Comparison of ENCODE assay signal across 37 mouse cellular contexts in genomic region chr11:114819110-114819509, GRCm38 (mm10). TPM values are rescaled to one million over a fixed set of nuclear protein-coding genes. Genes with fewer than 3 reads are reported as not detected.
DNase-seq lines count a peak whose midpoint lies in the region; ATAC-seq and TF ChIP-seq lines count a peak whose summit lies in the region.
"Had no signal": no experiment of that assay in that cellular context is flagged by ENCODE, and none has a peak within 500 bp of the region (broad histone marks: within the 10 kb centered on the region; RNA-seq: fewer than 3 reads in every experiment).

No protein-coding gene starts in this region.

- no peak overlapping the region for H3K4me3 ChIP-seq in heart, embryonic 13.5 days
- H3K4me3 ChIP-seq in lung, embryonic 15.5 days = no peak overlapping the region
- no peak overlapping the region for H3K4me3 ChIP-seq in lung, postnatal 0 days (ENCODE audit: low read depth, low read length)
- no peak overlapping the region for H3K4me3 ChIP-seq in ES-E14 (ENCODE audit: insufficient read depth in 1 of 2, low read depth in 1 of 2, low read length in 2 of 2, poor library complexity in 1 of 2, severe bottlenecking in 1 of 2)
- no peak overlapping the region for H3K4me3 ChIP-seq in embryonic facial prominence, embryonic 12.5 days
- H3K4me3 ChIP-seq in liver, embryonic 11.5 days (ENCODE audit: low read depth, low read length) = no peak overlapping the region
- H3K4me3 ChIP-seq in thymus, adult 2 months (ENCODE audit: control insufficient read depth, insufficient read depth, low read length) = no peak overlapping the region
- H3K4me3 ChIP-seq: erythroblast, embryonic 14.5 days; forebrain, embryonic 12.5 days; hindbrain, embryonic 12.5 days; left cerebral cortex, adult 2 months; neural tube, embryonic 13.5 days had no signal

- H3K27me3 ChIP-seq in heart, embryonic 13.5 days (replicated peaks) = no peaks in the 10 kb centered on the region
- no peaks in the 10 kb centered on the region for H3K27me3 ChIP-seq in lung, embryonic 15.5 days
- no peaks in the 10 kb centered on the region for H3K27me3 ChIP-seq in lung, postnatal 0 days (replicated peaks; ENCODE audit: insufficient read depth, low read length)
- no peaks in the 10 kb centered on the region for H3K27me3 ChIP-seq in embryonic facial prominence, embryonic 12.5 days
- H3K27me3 ChIP-seq in liver, embryonic 11.5 days (replicated peaks; ENCODE audit: control insufficient read depth, insufficient read depth, low read length) = no peaks in the 10 kb centered on the region
- no peaks in the 10 kb centered on the region for H3K27me3 ChIP-seq in thymus, adult 2 months (ENCODE audit: control insufficient read depth, insufficient read depth, low read length)
- H3K27me3 ChIP-seq: hindbrain, embryonic 12.5 days; neural tube, embryonic 13.5 days had no signal

- H3K4me2 ChIP-seq in heart, embryonic 13.5 days = no peak overlapping the region
- no peak overlapping the region for H3K4me2 ChIP-seq in lung, embryonic 15.5 days
- H3K4me2 ChIP-seq in lung, postnatal 0 days (replicated peaks; ENCODE audit: low read depth, low read length) = no peak overlapping the region
- no peak overlapping the region for H3K4me2 ChIP-seq in embryonic facial prominence, embryonic 12.5 days (replicated peaks)
- H3K4me2 ChIP-seq in liver, embryonic 11.5 days = no peak overlapping the region
- H3K4me2 ChIP-seq: forebrain, embryonic 12.5 days; hindbrain, embryonic 12.5 days; neural tube, embryonic 13.5 days had no signal

- no peak for TF ChIP-seq CTCF in lung, postnatal 0 days (IDR thresholded peaks at IDR 0.05)
- no peak for TF ChIP-seq CTCF in thymus, adult 2 months (IDR thresholded peaks at IDR 0.05; ENCODE audit: borderline replicate concordance, control insufficient read depth, extremely low read depth, insufficient read depth, low read length, poor library complexity)

- H3K9ac ChIP-seq in heart, embryonic 13.5 days = no peak overlapping the region
- H3K9ac ChIP-seq in lung, embryonic 15.5 days = no peak overlapping the region
- no peak overlapping the region for H3K9ac ChIP-seq in lung, postnatal 0 days (replicated peaks; ENCODE audit: low read depth)
- H3K9ac ChIP-seq in ES-E14 (ENCODE audit: insufficient read depth, low read depth, low read length, poor library complexity, severe bottlenecking) = no peak overlapping the region
- H3K9ac ChIP-seq in embryonic facial prominence, embryonic 12.5 days = no peak overlapping the region
- no peak overlapping the region for H3K9ac ChIP-seq in liver, embryonic 11.5 days (ENCODE audit: low read depth, low read length)
- H3K9ac ChIP-seq: forebrain, embryonic 12.5 days; hindbrain, embryonic 12.5 days; liver, embryonic 14.5 days; neural tube, embryonic 13.5 days had no signal

- ATAC-seq in heart, embryonic 13.5 days (ENCODE audit: extremely low read depth, insufficient number of reproducible peaks, low FRiP score, low TSS enrichment) = no peak
- no peak for ATAC-seq in lung, embryonic 15.5 days (ENCODE audit: borderline replicate concordance, extremely low read depth, low FRiP score, low TSS enrichment)
- ATAC-seq in lung, postnatal 0 days = no peak
- ATAC-seq in embryonic facial prominence, embryonic 12.5 days (ENCODE audit: insufficient number of reproducible peaks, insufficient read depth, low FRiP score, low TSS enrichment) = no peak
- ATAC-seq in liver, embryonic 11.5 days (replicated peaks; ENCODE audit: low FRiP score) = no peak
- ATAC-seq: activated CD4-positive, CD25-positive, alpha-beta regulatory T cell, adult 4 months; CD4-positive, CD25-positive, alpha-beta regulatory T cell, adult 4 months; intestine, postnatal 0 days had no signal

- DNase-seq in heart, postnatal 10 days = no peak
- DNase-seq in lung, postnatal 0 days (ENCODE audit: low spot score) = no peak
- DNase-seq in ES-E14 (ENCODE audit: low read depth, low spot score) = no peak
- no peak for DNase-seq in liver, embryonic 11.5 days (ENCODE audit: low spot score)
- no peak for DNase-seq in thymus, adult 2 months
- DNase-seq: adrenal gland, adult 2 months; adrenal gland, postnatal 36 days; cerebellum, adult 18-20 months; cerebellum, postnatal 10 days; gastrocnemius, postnatal 10 days; kidney, postnatal 14 days; lung, postnatal 4 days; right cerebral cortex, postnatal 4 days had no signal

- no peaks in the 10 kb centered on the region for H3K9me3 ChIP-seq in heart, embryonic 13.5 days
- no peaks in the 10 kb centered on the region for H3K9me3 ChIP-seq in lung, embryonic 15.5 days
- H3K9me3 ChIP-seq in lung, postnatal 0 days (ENCODE audit: low read length) = no peaks in the 10 kb centered on the region
- H3K9me3 ChIP-seq in ES-E14 (ENCODE audit: control insufficient read depth, insufficient read depth, low read depth, low read length) = no peaks in the 10 kb centered on the region
- H3K9me3 ChIP-seq in embryonic facial prominence, embryonic 12.5 days = no peaks in the 10 kb centered on the region
- H3K9me3 ChIP-seq in liver, embryonic 11.5 days (ENCODE audit: control insufficient read depth, low read length) = no peaks in the 10 kb centered on the region
- H3K9me3 ChIP-seq: forebrain, embryonic 12.5 days; hindbrain, embryonic 12.5 days; neural tube, embryonic 13.5 days had no signal

- no peak for TF ChIP-seq POLR2A in thymus, adult 2 months (IDR thresholded peaks at IDR 0.05; ENCODE audit: control insufficient read depth, extremely low read depth, insufficient read depth, low read length, poor library complexity)

- H3K4me1 ChIP-seq in heart, embryonic 13.5 days = peaks cover 29% of the 10 kb centered on the region
- peaks cover 34% of the 10 kb centered on the region for H3K4me1 ChIP-seq in lung, embryonic 15.5 days
- no peaks in the 10 kb centered on the region for H3K4me1 ChIP-seq in lung, postnatal 0 days (ENCODE audit: insufficient read depth, low read depth, low read length)
- peaks cover 0 to 43% of the 10 kb centered on the region in 2 experiments; a peak in 3 of 4 replicates for H3K4me1 ChIP-seq in ES-E14 (ENCODE audit: control insufficient read depth in 2 of 2, insufficient read depth in 2 of 2, low read length in 2 of 2, poor library complexity in 1 of 2)
- H3K4me1 ChIP-seq in embryonic facial prominence, embryonic 12.5 days = peaks cover 35% of the 10 kb centered on the region
- H3K4me1 ChIP-seq in liver, embryonic 11.5 days (replicated peaks; ENCODE audit: control insufficient read depth, insufficient read depth, low read length) = no peaks in the 10 kb centered on the region
- peaks cover 17% of the 10 kb centered on the region for H3K4me1 ChIP-seq in thymus, adult 2 months (replicated peaks; ENCODE audit: control insufficient read depth, insufficient read depth, low read length)

- H3K36me3 ChIP-seq in heart, embryonic 13.5 days = no peaks in the 10 kb centered on the region
- no peaks in the 10 kb centered on the region for H3K36me3 ChIP-seq in lung, embryonic 15.5 days
- H3K36me3 ChIP-seq in lung, postnatal 0 days (ENCODE audit: insufficient read depth, low read length) = no peaks in the 10 kb centered on the region
- H3K36me3 ChIP-seq in ES-E14 (ENCODE audit: control insufficient read depth, insufficient read depth, low read length, poor library complexity, severe bottlenecking) = no peaks in the 10 kb centered on the region
- H3K36me3 ChIP-seq in embryonic facial prominence, embryonic 12.5 days = no peaks in the 10 kb centered on the region
- H3K36me3 ChIP-seq in liver, embryonic 11.5 days (ENCODE audit: control insufficient read depth, insufficient read depth, low read length) = no peaks in the 10 kb centered on the region
- no peaks in the 10 kb centered on the region for H3K36me3 ChIP-seq in thymus, adult 2 months (ENCODE audit: control insufficient read depth, insufficient read depth, low read length)
- H3K36me3 ChIP-seq: forebrain, embryonic 12.5 days; hindbrain, embryonic 12.5 days; neural tube, embryonic 13.5 days had no signal

- TF ChIP-seq EP300 in lung, postnatal 0 days (IDR thresholded peaks at IDR 0.05) = no peak

- intact Hi-C loops in heart, postnatal 10 days (cut with DNase I) = no loop called here

- peak overlapping the region; percentile 64 for H3K27ac ChIP-seq in heart, embryonic 13.5 days (replicated peaks)
- H3K27ac ChIP-seq in lung, embryonic 15.5 days = peak overlapping the region; percentile 74; the same call in 1 of the 2 replicates
- H3K27ac ChIP-seq in lung, postnatal 0 days (ENCODE audit: low read length) = no peak overlapping the region
- H3K27ac ChIP-seq in ES-E14 (ENCODE audit: insufficient read depth, low read depth, low read length, poor library complexity, severe bottlenecking) = peak overlapping the region; percentile 51; the same call in 1 of the 2 replicates
- H3K27ac ChIP-seq in embryonic facial prominence, embryonic 12.5 days = peak overlapping the region; percentile 65
- H3K27ac ChIP-seq in liver, embryonic 11.5 days (ENCODE audit: low read depth, low read length) = no peak overlapping the region
- H3K27ac ChIP-seq in thymus, adult 2 months (ENCODE audit: control insufficient read depth, insufficient read depth, low read length) = no peak overlapping the region
- H3K27ac ChIP-seq: forebrain, embryonic 12.5 days; hindbrain, embryonic 12.5 days; left cerebral cortex, adult 2 months; liver, embryonic 14.5 days; neural tube, embryonic 13.5 days; stomach, postnatal 0 days had no signal

- 56% methylated on average over 2 of the region's 2 CpGs for WGBS in heart, embryonic 13.5 days
- 41% methylated on average over 2 of the region's 2 CpGs for WGBS in lung, embryonic 15.5 days
- WGBS in lung, postnatal 0 days = 48% methylated on average over 2 of the region's 2 CpGs
- WGBS in embryonic facial prominence, embryonic 12.5 days = 25% methylated on average over 2 of the region's 2 CpGs
- 50% methylated on average over 2 of the region's 2 CpGs for WGBS in liver, embryonic 11.5 days
- 86% methylated on average over 2 of the region's 2 CpGs for WGBS in thymus, adult 2 months

- in situ Hi-C loops in ES-E14 (cut with MboI; ENCODE audit: low sequenced_read_pairs in 2 of 2, unreplicated experiment in 2 of 2) = loop anchor here (5.0 kb wide), 1 partner anchor 93 kb away; no protein-coding TSS in a partner anchor

RNA-seq across cellular contexts. Expression of gene Gpr142, which starts 20.4 kb away (rescaled TPM):
- polyA plus RNA-seq in heart, embryonic 13.5 days (2015; fragmentation: Nextera tagmentation; extraction: Ambion mirVana) = not detected in 2 replicates
- not detected for total RNA-seq in heart, postnatal 10 days (2021)
- polyA plus RNA-seq in lung, embryonic 15.5 days (2015; fragmentation: Nextera tagmentation; extraction: Ambion mirVana) = not detected in 2 replicates
- not detected in 2 replicates for polyA plus RNA-seq in lung, postnatal 0 days (2015; fragmentation: Nextera tagmentation; extraction: Ambion mirVana)
- 0.27 TPM in 1 of 2 replicates, not detected in the other for total RNA-seq in ES-E14 (2012; rRNA removed)
- polyA plus RNA-seq in embryonic facial prominence, embryonic 12.5 days (2016; fragmentation: Nextera tagmentation; extraction: Ambion mirVana) = not detected in 2 replicates
- polyA plus RNA-seq in liver, embryonic 11.5 days (2014; fragmentation: Nextera tagmentation; extraction: Ambion mirVana) = not detected in 2 replicates
- polyA plus RNA-seq in thymus, adult 2 months (2012; rRNA removed) = not detected in 2 replicates
- total RNA-seq: adrenal gland, adult 2 months; adrenal gland, postnatal 36 days; gastrocnemius, postnatal 10 days; heart, adult 8-10 months; layer of hippocampus, postnatal 10 days; left cerebral cortex, adult 2 months; left cerebral cortex, postnatal 25 days; megakaryocyte-erythroid progenitor cell, adult 5-6 weeks; midbrain, postnatal 0 days had no signal
- polyA plus RNA-seq: activated CD4-positive, CD25-positive, alpha-beta regulatory T cell, adult 4 months; adrenal gland, adult 2 months; CD4-positive, CD25-positive, alpha-beta regulatory T cell, adult 4 months; cortical plate, adult 2 months; embryonic facial prominence, embryonic 14.5 days; erythroblast, embryonic 14.5 days; forebrain, embryonic 12.5 days; heart, embryonic 16.5 days; hindbrain, embryonic 12.5 days; intestine, postnatal 0 days; limb, embryonic 14.5 days; liver, embryonic 14.5 days; lung, embryonic 16.5 days; midbrain, postnatal 0 days; neural tube, embryonic 13.5 days; spleen, adult 2 months; stomach, postnatal 0 days had no signal

RNA-seq across cellular contexts. Expression of gene Btbd17, which starts 23.4 kb away (rescaled TPM):
- polyA plus RNA-seq in heart, embryonic 13.5 days (2015; fragmentation: Nextera tagmentation; extraction: Ambion mirVana) = 0.24 TPM in 1 of 2 replicates, not detected in the other
- total RNA-seq in heart, postnatal 10 days (2021) = under 1 TPM in 1 of 2 experiments, not detected in 1; 0.32 TPM
- polyA plus RNA-seq in lung, embryonic 15.5 days (2015; fragmentation: Nextera tagmentation; extraction: Ambion mirVana) = 0.71 and 1.1 TPM in 2 replicates
- 0.15 and 0.20 TPM in 2 replicates for polyA plus RNA-seq in lung, postnatal 0 days (2015; fragmentation: Nextera tagmentation; extraction: Ambion mirVana)
- 1.6 and 1.7 TPM in 2 replicates for total RNA-seq in ES-E14 (2012; rRNA removed)
- polyA plus RNA-seq in embryonic facial prominence, embryonic 12.5 days (2016; fragmentation: Nextera tagmentation; extraction: Ambion mirVana) = 7.6 and 8.7 TPM in 2 replicates
- 0.10 and 0.43 TPM in 2 replicates for polyA plus RNA-seq in liver, embryonic 11.5 days (2014; fragmentation: Nextera tagmentation; extraction: Ambion mirVana)
- 0.53 and 1.1 TPM in 2 replicates for polyA plus RNA-seq in thymus, adult 2 months (2012; rRNA removed)
- total RNA-seq: adrenal gland, adult 2 months; adrenal gland, postnatal 36 days; heart, adult 8-10 months; megakaryocyte-erythroid progenitor cell, adult 5-6 weeks had no signal
- polyA plus RNA-seq: activated CD4-positive, CD25-positive, alpha-beta regulatory T cell, adult 4 months; CD4-positive, CD25-positive, alpha-beta regulatory T cell, adult 4 months; erythroblast, embryonic 14.5 days; heart, embryonic 16.5 days; liver, embryonic 14.5 days had no signal

RNA-seq across cellular contexts. Expression of gene Gprc5c, which starts 31.8 kb away (rescaled TPM):
- polyA plus RNA-seq in heart, embryonic 13.5 days (2015; fragmentation: Nextera tagmentation; extraction: Ambion mirVana) = 20.6 and 20.7 TPM in 2 replicates
- 10 to 100 TPM; 12.9 to 18.1 TPM for total RNA-seq in heart, postnatal 10 days (2021)
- polyA plus RNA-seq in lung, embryonic 15.5 days (2015; fragmentation: Nextera tagmentation; extraction: Ambion mirVana) = 35.4 and 36.1 TPM in 2 replicates
- polyA plus RNA-seq in lung, postnatal 0 days (2015; fragmentation: Nextera tagmentation; extraction: Ambion mirVana) = 10.4 and 11.1 TPM in 2 replicates
- 35.9 and 36.5 TPM in 2 replicates for total RNA-seq in ES-E14 (2012; rRNA removed)
- 55.7 and 56.3 TPM in 2 replicates for polyA plus RNA-seq in embryonic facial prominence, embryonic 12.5 days (2016; fragmentation: Nextera tagmentation; extraction: Ambion mirVana)
- polyA plus RNA-seq in liver, embryonic 11.5 days (2014; fragmentation: Nextera tagmentation; extraction: Ambion mirVana) = 20.2 and 21.6 TPM in 2 replicates
- polyA plus RNA-seq in thymus, adult 2 months (2012; rRNA removed) = 5.4 and 6.4 TPM in 2 replicates
- total RNA-seq: megakaryocyte-erythroid progenitor cell, adult 5-6 weeks had no signal
- polyA plus RNA-seq: CD4-positive, CD25-positive, alpha-beta regulatory T cell, adult 4 months had no signal

RNA-seq across cellular contexts. Expression of gene Kif19a, which starts 53.9 kb away (rescaled TPM):
- polyA plus RNA-seq in heart, embryonic 13.5 days (2015; fragmentation: Nextera tagmentation; extraction: Ambion mirVana) = 0.17 TPM in 1 of 2 replicates, not detected in the other
- total RNA-seq in heart, postnatal 10 days (2021) = under 1 TPM; 0.24 to 0.47 TPM
- 0.29 and 0.40 TPM in 2 replicates for polyA plus RNA-seq in lung, embryonic 15.5 days (2015; fragmentation: Nextera tagmentation; extraction: Ambion mirVana)
- polyA plus RNA-seq in lung, postnatal 0 days (2015; fragmentation: Nextera tagmentation; extraction: Ambion mirVana) = 0.54 and 0.74 TPM in 2 replicates
- total RNA-seq in ES-E14 (2012; rRNA removed) = 0.90 and 1.1 TPM in 2 replicates
- polyA plus RNA-seq in embryonic facial prominence, embryonic 12.5 days (2016; fragmentation: Nextera tagmentation; extraction: Ambion mirVana) = 2.1 and 2.4 TPM in 2 replicates
- polyA plus RNA-seq in liver, embryonic 11.5 days (2014; fragmentation: Nextera tagmentation; extraction: Ambion mirVana) = 0.16 TPM in 1 of 2 replicates, not detected in the other
- polyA plus RNA-seq in thymus, adult 2 months (2012; rRNA removed) = 0.59 and 0.71 TPM in 2 replicates
- total RNA-seq: megakaryocyte-erythroid progenitor cell, adult 5-6 weeks had no signal
- polyA plus RNA-seq: CD4-positive, CD25-positive, alpha-beta regulatory T cell, adult 4 months; erythroblast, embryonic 14.5 days had no signal

Comparison
In these comparisons a context has a peak if more than half of its experiments do, and no peak if none do; other contexts are left out.
1. H3K27ac ChIP-seq: peak in heart, embryonic 13.5 days (single experiment), lung, embryonic 15.5 days (single experiment), ES-E14 (single experiment) and embryonic facial prominence, embryonic 12.5 days (single experiment); none in lung, postnatal 0 days (single experiment), liver, embryonic 11.5 days (single experiment) and thymus, adult 2 months (single experiment).